Mouse (Mus musculus): ENCODE results near the gene Copg2.
A peak's percentile ranks its signal among the peaks of the same experiment; 100 is the strongest.

Copg2 gene

DNA sequence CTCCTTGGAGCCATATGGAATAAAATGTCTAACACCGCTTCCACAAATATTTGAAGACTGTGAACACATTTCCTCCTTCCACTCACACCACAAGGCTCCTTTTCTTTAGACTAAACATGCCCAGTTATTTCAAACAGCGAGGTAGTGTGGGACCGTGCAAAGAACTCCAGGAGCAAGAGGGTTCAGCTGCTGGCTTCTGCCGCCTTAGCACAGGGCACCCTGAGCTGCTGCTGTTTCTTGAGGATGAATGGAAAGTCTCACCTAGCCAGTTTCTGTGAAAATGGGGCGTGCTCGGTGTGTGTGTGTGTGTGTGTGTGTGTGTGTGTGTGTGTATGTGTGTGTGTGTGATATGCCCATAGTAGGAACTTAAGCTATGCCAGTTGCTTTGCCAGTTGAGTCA, 162.1 kb downstream of the Copg2 start:
- no peak for DNase-seq (ENCODE audit: low spot score)

DNA sequence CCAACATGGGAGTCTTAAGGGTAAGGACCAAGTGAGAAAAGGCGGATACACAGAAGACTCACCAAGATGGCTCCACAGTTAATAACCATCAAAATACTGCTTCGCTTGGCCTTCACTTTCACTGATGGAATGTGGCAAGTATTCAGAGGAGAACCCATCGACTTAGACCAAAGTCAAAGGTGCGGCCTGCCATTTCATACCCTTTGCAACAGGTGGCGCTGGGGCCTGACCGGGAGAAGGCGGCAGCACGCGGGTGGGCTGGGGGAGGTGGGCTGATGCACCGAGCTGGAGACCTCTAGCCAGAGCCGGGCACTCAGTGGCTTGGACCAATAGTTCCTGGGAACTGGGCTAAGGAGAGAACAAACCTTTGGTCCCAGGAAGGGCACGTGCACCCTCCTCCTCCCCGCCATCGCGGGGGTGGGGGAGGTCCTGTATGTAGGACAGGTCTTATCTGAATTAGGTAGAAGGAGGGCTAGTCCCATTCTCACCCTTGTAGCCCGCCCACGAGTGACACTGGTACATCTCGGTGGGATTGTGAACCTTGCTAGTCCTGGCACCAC, 163.9 kb downstream of the Copg2 start:
- DNase-seq (ENCODE audit: low spot score), result no peak

DNA sequence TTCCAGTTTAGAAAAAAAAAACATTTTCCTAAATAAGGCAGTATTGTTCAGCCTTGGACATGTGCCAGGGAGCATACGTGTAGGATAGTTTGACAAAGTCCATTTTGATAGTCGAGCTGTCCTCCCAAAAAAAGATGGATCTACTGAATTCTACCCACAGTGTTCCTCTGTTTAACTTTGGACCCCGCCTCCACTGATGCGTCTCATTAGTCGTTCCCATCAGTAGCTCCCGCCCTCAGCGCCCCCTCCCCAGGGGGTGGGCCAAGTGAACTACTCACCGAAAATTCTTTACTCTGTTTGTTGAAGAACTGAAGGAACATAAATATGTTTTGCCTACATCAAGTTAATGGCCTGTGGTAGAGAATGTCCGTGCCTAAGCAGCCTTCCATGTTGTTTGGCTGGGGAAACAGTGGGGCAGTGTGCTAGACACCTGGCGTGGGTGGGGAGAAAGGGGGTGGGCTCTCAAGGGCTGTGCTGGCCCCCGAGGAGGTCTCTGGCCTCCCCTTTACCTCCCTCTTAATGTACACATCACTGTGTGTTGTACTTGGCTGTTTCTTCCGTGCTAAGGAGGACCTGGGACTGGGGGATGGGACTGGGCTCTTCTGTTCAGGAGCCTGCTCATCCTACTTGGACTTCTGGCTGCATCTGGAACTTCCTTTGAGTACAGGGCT, 166.2 kb downstream of the Copg2 start:
- no peak for DNase-seq (ENCODE audit: low spot score)

DNA sequence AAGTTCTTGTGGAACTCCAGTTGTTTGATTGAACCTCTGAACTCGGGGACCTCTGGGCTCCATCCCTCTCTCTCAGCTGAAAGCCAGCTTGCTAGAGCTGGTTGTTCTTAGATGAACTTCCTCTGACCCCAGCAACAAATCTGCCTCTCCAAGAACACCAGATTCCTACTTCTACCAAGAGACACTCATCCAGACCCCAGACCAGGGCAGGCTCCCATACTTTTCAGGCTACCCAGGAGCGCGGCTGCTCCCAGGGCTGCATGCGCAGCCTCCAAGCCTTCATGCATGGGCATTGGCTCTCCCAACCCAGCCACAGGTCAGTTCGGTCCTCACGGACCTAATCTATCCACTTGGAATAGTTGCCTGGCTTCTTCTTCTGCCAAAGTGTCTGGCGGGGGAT, 173.3 kb downstream of the Copg2 start, which contains the start of gene Mest:
Gene Mest (plus strand): TSS at position 217 of the 400 bp plus-strand sequence.
- DNase-seq (ENCODE audit: low spot score), result no peak

DNA sequence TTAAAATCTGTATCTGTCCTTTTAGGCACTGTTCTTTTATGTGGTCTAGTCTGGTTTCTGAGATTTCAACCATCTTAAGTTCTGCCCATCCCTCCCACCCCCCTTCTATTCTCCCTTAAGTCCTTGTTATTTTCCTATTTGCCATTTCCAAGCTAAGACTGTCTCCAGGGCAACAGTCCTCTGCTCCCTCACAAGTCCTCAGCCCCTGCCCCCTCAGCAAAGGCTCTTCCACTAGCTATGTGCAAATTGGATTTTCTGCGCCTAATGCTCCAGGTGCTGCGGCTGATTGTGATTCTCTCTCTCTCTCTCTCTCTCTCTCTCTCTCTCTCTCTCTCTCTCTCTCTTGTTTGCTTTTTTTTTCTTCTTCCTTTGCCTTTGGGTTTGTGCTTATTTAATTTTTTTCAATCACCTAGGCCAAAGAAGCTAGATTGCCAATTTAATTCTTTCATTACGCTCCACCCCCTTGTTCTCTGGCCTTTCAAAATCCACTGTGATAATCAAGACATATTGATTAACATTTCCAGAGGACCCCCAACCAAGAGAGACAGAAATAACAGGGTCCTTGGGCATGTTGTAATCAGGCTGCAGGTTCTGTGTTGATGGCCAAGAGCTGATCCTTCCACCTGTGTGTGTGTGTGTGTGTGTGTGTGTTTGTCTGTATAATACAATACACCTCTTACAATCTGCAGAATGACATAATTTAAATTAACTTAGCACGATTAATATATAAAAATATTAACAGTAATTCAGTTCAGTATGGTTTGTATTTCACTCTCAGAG, 174.0 kb downstream of the Copg2 start:
- no peak for DNase-seq (ENCODE audit: low spot score)

DNA sequence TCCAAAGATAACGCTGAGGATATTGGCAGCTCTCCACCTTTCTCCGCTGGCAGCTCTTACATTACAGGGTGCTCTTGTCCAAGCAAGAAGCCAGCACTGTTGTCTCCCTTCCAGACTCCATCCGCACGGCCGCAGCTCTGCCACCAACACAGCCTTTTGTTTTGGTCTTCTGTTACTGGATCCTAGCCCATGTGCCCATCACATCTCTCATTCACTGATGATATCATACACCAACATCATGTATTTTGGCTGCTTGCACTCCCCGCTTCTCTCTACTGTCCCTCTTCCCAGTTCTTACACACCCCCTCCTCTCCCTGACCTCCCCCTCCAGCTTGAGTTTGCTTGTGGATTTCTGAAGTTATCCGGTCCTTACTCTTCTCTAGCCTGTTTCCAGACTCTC, 179.8 kb downstream of the Copg2 start:
- DNase-seq (ENCODE audit: low spot score), result no peak

DNA sequence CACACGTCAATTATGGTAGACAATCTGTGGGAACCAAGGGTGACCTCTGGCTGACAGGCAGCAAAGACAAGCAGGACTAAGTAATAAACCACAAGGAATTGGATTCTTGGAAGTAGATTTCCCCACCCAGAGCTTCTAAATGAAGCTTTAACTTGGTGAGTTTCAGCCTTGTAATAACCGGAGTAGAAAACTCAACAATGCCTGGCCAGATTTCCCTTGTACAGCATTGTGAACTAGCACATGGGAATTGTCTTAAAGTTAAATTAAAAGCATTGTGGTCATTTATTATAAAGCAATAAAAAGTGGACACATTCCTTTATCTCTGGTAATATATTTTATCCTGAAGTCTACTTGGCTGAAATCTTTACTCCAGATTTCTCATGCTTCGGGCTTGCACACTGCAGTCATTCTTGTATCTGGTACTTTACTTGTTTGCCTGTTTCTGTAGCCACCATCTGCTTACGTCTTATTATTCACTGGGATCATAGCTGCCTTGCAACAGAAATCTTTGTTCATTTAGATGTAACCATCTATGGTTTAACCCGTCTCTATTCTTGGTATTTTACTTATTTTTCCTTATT, 181.6 kb downstream of the Copg2 start:
- no peak for DNase-seq (ENCODE audit: low spot score)

DNA sequence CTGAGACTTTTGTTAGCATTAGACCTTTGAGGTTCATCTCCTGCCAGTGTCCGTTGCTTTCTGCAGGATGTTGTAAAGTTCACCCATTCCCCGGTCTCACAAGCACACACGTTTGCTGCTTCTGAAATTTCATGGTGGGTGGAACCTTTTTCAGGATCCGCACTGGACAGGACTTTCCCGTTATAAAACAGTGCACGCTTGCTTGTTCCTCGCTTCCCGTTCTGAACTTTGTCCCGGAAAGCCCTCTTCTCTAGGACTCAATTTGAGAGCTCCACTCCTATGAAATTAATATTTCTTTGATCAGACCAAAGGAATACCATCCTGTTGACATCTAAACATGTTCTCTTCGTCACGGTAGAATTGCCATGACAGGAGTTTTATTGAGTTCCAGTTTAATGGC, 182.7 kb downstream of the Copg2 start:
- no peak for DNase-seq (ENCODE audit: low spot score)

DNA sequence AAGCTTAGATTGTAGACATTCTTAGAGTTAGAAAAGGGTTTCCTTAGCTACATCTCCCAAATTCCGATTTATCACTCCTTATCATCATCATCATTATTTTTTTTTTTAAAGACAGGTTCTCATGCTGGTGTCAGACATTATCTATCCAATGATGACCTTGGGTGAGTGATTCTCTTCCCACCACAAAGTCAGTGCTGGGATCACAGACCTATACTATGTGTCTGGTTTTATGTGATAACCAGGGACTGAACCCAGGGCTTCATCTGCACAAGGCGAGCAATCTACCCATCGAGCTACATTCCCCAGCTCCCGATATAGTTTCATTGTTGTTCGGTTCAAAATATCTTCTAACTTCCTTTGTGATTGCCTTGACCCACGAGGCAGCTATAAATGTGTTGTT, 183.1 kb downstream of the Copg2 start:
- DNase-seq (ENCODE audit: low spot score), result no peak

DNA sequence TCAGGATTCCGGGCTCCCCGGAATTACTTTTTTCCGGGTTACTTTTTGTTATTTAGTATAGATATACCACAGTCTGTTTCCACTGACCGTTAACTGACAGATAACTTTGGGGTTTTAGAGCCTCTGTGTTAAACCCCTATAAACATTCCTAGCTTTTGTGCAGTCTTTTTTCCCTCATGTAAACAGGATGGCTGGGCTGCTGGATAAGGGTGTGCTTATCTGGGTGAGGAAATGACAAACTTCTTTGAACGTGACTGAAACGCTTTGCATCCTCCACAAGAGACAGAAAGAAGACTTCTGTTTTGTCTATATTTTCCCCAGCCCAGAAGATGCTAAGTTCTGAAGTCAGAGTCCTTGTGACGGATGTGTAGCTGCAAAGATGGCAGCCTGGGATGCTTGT, 184.1 kb downstream of the Copg2 start:
- no peak for DNase-seq (ENCODE audit: low spot score)

DNA sequence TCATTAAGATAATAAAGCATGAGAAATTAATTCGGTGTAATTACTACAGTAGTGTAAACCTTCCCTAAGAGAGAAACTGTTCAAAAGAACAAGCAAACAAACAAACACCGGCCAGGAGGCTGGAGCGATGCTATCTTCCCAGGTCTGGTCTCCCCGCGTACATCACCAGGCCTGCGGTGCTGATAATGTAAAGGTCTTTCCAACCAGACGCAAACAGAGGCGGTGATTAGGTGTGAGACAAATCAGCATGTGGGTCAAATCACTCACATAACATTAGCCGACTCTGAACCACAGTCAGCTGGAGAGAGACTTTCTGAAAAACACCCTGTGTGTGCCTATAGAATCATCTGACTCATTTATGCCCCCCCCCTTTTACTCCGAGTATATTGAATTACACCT, 185.2 kb downstream of the Copg2 start:
- DNase-seq (ENCODE audit: low spot score), result no peak

DNA sequence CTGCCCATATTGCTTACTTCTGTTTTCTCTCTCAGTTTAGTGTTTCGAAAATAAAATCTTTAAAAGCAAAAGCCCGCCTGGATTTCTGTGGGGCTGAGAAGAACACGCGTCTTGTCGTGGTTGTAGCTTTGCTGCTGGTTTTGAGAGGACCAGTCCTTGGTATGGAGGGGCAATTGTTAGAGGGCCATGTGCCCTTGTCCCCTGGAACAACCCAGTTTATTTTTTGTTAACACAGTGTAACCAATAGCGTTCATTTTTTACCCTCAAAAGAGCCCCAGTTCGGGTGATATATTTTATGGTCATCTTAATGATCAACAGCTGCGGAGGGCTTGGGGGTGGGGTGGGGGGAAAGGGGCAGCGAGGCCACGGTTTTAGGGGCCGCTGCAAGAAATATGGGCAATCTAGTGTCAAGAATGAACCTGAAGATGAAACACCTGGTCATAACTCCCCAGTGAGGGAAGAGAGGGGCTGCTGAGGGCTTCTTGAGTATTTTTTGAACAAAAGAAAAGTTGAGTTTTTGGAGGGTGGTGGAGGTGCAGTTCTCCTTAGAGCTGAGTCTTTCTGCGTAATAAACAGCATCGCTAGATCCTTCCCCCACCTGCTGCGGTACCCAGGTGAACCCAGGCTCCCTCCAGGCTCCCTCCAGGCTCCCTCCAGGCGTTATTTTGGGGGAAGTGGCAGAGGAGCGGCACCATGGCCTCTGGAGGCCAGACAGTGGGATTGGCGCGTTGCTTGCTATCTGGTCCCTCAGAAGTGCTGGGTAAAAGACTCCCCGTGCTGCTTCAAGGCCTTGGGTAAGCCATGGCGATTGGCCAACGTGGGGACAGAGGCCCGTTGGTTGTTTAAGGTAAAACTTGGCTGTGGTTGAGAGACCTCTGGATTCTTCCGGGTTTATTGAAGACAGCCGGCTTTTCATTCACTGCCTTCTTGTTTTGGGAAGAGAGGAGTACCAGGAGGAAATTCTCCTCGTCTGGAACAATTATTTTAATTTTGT, 185.9 kb downstream of the Copg2 start:
- peak; percentile 51 for DNase-seq (ENCODE audit: low spot score)

DNA sequence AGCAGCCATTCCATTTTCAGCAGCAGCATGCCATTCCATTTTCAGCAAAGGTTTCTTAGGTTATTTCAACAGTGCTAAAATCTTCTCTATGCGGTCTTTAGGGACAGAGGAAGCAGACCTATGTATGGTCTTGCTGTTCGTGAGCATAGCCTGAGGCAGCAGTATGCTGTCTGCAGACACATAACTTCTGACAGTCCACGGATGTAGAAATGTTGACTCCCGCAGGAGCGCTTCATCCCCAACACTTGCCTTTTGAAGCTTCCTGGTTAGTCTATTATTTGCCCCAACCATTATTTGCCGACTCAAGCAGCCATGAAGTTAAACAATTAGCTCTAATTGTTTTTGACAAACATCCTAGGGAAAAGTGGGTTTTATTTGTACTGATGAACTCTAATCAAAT, 187.5 kb downstream of the Copg2 start:
- DNase-seq (ENCODE audit: low spot score), result no peak

DNA sequence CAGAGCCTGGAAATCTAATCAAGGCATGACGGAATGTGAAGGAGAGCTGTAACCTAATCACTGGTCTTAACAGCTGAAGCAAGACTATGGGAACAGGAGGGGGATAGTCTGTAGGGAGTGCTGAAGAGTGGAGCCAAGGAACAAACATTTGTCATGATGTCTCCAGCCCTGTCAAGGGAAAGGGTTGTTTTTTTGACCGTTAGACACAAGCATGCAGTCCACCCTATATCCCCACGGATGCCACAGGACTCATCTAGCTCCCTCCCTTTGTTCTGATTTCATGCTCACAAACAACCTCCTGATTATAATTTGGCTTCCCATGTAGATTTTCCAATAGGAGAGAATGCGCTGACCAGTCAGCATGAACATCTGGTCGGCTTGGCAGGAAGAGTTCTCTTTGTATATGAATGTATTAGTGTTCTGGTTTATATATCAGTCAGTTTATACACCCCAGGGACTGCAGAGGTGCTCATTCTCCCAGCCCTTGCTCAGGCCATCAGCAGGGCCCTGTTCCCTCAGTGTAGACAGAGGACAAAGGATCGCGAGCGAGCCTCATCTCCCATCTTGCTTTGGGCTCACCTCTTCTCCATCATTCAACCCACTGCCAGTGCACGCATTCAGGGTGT, 192.5 kb downstream of the Copg2 start:
- no peak for DNase-seq (ENCODE audit: low spot score)

DNA sequence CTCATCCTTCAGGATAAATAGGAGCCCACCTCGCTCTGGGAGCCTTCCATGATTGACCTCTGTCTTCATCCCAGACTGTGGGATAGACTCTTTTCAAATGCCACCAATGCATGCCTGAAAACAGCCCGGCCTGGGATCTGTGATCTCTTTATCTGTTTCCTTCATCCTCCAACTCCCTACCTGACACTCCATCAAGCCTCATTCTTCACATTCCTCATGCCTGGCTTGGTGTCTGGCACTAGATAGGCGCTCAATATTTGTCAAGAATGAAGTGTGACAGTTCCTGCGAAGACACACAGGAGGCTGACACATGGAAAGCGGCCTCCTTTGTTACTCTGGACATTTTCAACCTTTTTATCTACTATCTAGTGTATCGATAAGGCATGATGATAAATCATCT, 193.1 kb downstream of the Copg2 start:
- no peak for DNase-seq (ENCODE audit: low spot score)

DNA sequence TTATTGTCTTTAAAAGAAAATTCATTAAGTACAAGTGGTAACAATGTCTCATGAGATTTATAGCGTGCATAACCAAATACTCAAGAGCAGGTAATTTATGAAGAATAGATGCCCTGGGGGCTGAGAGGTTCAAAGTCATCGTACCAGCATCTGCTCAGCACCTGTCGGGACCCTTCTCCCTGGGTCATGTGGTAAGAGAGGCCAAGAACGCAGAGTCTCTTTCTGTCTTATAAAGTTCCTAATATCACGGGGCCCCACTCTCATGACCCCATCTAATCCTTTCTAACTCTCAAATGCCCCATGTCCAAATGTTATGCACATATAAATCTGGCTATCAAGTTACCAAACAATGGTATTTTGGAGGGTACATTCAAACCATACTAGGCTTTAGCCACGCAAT, 193.7 kb downstream of the Copg2 start:
- no peak for DNase-seq (ENCODE audit: low spot score)

DNA sequence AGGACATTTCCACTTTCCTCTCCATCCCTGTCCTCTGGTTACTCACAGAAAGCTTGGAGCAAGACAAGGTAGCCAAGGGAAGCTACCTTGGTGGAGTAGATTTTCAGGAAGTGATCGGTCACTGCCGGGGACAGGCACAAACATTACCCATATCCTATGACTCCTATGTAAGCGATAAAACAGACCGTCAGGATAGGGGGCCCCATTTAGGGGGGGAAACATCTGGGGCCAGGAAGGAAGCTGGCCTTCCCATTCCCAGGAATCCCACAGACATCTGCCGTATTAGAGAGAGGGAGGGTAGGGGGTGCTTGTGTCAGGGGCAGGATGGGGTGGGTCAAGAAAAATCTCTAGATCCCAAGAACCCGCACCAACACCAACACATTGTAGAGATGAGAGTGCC, 196.4 kb downstream of the Copg2 start:
- no peak for DNase-seq (ENCODE audit: low spot score)

DNA sequence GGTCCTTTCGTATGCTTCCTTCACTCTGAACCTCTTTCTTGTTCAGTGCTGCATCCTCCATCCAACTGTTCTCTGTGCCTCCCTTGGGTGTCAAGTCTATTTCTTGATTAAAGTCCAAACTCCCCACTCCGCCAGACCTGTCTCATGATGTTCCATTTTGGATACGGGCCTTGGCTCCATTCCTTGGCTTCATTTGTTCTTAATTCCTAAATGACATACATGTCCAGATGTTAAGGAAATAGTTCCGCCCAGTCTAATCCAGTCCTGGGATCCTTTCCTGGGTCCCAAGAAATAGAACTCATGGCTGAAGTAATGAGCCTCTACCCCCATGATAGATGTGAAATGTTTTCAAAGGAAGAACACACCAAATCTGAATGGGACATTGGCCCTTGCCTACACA, 198.6 kb downstream of the Copg2 start:
- no peak for DNase-seq (ENCODE audit: low spot score)

All from ovary, adult 18-20 months (tissue).